Mouse (Mus musculus) frontal cortex, postnatal 14 days (tissue): ENCODE data around the gene Zfp523.

Source experiments
- DNase-seq, 2 experiments: peaks; one replicate each; pipeline ENCODE4 v3.0.0; 2022; ENCODE audit warnings: low spot score in 2 of 2

The Zfp523 gene

DNA sequence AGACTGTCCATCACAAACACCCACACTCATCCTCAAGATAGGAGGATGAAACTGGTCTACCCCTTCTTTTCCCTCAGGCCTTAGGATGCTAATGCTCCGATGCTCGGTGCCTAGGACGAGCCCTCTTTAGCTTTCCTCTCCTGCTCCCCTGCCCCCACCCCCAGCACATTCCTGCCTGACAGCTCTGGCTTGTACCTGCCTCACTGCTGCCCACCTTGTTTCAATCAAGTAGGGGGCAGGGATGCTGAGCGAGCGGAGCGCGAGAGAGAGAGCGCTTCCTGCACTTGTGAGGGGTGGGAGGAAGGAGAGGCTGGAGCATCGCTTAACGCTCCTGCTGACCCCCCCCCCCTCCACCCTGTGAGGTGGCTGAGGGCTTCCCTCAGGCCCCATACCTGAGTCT, 16.6 kb upstream of the Zfp523 start:
- no peak for DNase-seq

DNA sequence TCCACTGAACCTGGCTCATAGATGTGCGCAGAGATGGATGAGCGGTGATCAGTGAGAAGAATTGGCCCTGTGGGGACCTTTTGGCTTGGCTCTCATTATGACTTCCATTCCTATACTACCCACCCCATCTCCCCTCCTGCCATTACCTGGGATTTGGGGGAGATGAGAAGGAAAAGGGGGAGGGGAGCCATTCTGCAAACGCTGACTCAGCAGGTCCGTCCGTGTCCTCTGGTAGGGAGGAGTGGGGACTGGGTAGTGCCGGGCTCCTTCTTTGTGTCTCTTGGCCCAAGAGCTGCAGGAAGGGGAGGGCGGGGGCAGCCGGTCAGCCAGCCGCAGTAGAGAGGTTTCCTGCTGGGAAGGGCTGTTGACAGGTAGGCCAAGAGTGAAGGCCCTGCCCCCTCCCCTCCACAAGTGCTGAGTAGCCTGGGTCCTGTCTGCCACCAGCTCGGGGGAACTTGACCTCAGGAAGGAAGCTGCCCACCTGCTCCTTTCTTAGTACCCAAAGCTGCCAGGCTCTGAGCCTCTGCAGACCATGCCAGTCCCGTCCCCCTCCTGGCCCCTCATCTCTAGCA, 15.5 kb upstream of the Zfp523 start:
- DNase-seq, result no peak

- DNase-seq, result peak; percentile 58 to 76
These were observed 13.3 kb upstream of the Zfp523 start for GRCm38 (mm10) chr17:28163666-28164065.

- no peak for DNase-seq
These were observed 6.2 kb upstream of the Zfp523 start for GRCm38 (mm10) chr17:28170460-28171305.

DNA sequence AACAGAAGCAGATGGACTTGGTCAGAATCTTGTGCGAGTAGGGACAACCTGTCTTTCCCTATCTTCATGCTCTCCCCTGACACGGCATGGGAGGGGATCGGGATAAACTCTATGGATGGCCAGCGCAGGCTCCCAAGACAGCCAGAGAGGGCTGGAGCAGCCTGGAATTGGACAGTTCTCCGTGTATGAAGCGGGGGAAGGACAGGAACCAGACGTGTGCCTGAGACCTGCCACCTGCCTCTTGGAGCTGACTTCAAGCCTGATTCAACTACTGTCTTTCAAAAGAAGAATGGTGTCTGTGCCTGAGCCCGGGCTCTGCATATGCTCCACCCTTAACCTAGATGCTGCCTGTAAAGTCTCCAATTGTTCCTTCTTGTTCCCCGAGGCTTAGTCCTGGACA, 4.2 kb upstream of the Zfp523 start:
- no peak for DNase-seq

- DNase-seq, result no peak
These were observed 664 bp downstream of the Zfp523 start for GRCm38 (mm10) chr17:28177540-28178046.

- DNase-seq, result no peak
These were observed 3.4 kb downstream of the Zfp523 start for GRCm38 (mm10) chr17:28180331-28180730.

GRCm38 (mm10) chr17:28180783-28181544, 4.0 kb downstream of the Zfp523 start:
- DNase-seq, result no peak

DNA sequence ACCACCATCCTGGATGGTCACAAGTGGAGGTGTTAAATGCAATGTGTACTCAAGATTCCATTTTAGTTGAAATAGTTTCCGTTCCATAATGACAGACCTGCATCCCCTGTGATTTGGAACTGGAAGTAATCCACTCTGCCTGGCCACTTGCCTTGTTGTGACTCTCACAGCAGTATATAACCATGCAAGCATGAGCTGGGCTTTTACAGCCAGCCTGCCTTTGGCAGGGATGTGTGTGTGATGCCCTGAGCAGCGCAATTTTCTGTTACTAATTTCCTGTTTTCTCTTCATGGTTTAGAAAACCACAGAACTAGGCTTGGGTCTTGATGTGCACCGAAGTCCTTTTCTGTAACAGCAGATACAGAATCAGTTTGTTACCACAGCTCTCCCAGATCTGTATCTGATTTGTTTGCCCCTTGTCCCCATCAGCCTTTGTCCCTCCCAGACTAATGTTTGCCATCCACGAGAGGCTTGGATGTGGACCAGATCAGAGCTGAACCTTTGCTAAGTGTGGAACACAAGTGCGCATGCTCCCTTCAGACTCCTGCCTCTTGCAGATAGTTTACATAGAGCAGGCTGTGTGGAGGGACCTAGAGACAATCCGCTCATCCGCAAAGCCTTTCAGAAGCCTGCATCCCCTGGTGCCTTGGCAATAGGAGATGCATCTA, 8.2 kb downstream of the Zfp523 start:
- DNase-seq, result no peak

DNA sequence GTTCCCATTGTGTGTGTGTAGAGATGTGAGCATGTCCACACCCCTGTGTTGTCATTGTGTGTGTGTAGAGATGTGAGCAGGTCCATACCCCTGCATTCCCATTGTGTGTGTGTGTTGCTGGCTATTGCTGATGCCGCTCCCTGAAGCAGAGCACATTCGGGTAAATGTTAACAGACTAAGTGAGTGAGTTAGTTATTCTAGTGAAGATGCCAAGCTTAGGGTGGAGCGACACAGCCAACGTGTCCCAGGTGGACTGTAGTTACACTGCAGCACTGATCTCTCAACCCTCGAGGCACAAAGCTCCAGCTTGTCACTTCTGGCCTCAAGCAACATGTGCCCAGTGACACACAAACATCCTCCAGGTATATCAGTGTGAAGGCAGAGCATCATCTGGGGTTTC, 11.4 kb downstream of the Zfp523 start:
- DNase-seq, result no peak

DNA sequence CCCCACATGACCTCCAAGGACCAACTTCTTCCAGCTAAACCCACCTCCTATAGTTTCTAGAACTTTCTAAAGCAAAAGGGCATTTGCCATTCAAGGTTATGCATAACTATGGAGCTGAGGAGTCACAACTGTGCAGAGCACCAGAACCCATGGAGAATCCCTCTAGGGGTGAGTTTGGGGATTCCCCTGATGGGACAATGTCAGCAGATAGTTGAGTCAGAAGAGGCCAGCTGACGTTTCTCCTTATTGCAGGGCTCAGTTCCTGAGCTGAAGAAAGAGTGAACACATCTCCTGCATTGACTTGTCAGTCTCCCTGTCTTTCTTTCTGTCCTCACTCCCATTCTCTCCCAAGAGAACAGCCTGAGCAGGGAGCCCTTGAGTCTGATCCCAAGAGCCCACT, 15.8 kb downstream of the Zfp523 start:
- no peak for DNase-seq

DNA sequence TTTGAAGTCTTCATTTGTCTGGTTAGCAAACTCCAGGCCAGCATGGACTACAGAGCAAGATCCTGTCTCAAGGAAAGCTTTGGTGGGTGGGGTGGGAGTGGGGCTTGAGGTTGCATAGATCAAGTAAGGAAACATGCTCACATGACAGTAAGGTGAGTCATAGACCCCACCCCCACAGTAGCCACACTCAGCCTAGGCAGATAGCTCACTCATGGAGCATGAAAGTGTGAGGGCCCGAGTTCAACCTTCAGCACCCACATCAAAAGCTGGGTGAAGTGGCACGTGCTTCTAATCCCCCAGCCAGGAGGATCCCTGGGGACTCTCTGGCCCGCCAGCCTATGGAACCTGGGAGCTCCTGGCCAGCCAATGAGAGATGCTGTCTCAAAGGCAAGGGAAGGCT, 16.6 kb downstream of the Zfp523 start:
- no peak for DNase-seq

DNA sequence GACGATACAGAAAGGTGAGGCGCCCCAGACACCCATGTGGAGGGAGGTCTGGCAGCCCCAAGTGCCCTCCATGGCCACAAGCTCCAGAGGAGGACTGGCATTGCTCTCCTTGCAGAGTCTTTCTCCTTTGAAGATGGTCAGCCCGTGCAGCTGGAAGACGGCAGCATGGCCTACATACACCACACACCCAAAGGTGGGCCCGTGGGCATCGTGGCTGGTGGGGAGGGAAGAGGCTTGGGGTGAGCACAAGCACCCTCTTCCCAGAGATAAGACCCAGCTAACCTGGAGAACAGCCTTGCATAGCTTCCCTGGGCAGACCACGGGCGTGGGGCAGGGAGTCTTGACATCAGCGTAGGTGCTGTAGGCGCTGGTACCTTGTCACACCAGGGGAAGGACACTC, 18.1 kb downstream of the Zfp523 start:
- DNase-seq, result no peak

DNA sequence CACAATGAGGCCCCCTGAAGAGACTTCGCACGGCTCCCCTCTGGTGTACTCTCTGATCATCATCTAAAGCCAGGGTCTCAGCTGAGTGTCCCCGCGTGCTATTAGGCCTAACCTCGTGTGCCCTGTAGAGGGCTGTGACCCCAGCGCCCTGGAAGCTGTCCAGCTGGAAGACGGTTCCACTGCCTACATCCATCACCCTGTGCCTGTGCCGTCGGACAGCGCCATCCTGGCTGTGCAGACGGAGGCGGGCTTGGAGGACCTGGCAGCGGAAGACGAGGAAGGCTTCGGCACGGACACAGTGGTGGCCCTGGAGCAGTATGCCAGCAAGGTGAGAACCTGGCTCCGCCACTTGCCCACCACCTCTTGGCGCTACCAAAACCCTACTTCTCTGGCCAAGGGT, 20.7 kb downstream of the Zfp523 start:
- no peak for DNase-seq

- no peak for DNase-seq
These were observed 25.1 kb downstream of the Zfp523 start for GRCm38 (mm10) chr17:28201982-28202381.

DNA sequence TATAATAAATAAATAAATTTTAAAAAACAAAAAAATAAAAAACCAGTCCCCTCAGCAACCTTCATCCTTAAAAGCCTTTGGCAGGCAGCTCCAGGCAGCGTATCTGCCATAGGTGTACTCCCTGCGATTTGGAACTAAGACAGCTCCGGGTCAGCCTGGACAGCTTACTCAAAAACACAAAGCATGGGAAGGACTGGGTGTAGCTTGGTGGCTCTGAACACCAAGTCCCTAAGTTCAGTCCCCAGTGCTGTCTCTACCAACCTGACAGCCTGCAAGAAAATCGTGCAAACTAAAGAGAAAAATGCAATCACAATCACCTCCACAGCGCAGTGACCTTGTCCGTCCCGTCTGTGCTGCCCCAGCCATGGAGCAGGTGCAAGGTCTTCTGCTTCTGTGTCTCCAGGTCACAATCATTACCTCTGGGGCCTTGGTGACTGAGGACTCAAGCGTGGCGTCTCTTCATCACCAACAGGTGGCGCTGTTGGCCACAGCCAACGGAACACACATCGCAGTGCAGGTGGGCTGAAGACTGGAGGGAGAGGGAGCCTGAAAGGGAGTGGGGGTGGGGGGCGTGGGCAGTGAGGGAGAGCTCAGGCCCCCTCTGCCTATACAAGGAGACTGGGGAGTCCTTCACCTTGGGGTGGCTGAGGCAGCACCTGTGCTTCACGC, 27.3 kb downstream of the Zfp523 start:
- DNase-seq, result no peak

DNA sequence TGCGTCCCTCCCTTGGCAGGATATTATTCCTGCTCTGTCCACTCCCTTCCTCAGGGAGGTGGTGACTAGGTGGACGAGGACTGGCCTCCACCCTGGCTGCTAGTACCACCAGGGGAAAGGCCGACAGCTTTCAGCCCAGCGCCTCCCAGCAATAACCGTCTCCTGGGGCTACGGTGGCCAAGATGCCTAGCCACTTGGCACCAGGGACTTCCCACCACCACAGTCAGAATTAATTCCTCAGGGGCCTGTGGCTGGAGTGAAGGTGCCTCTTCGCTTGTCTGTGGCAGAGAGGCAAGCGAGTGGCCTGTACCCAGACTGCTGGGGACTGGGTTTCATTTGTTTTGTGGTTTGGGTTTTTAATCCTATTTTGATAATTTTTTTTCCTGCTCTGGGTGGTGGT, 28.5 kb downstream of the Zfp523 start:
- no peak for DNase-seq

DNA sequence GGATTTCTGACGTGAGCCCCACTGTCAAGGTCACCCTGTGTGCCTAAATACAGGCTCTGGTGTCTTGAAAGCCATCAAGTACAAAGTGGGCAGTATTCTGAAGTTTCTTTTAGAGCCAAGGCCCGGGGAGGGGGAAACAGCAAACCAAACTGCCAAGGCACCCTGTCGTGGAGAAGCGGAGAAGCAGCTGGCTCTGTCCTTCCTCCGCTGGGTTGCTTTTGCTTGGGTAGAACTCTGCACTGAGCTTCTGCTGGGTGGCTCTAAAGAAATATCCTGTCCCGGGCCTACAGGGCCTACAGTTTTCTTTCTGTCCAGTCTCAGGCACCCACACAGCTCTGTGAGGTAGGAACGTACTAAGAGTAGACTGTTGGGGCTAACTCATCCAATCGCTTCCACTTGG, 30.2 kb downstream of the Zfp523 start:
- DNase-seq, result no peak

DNA sequence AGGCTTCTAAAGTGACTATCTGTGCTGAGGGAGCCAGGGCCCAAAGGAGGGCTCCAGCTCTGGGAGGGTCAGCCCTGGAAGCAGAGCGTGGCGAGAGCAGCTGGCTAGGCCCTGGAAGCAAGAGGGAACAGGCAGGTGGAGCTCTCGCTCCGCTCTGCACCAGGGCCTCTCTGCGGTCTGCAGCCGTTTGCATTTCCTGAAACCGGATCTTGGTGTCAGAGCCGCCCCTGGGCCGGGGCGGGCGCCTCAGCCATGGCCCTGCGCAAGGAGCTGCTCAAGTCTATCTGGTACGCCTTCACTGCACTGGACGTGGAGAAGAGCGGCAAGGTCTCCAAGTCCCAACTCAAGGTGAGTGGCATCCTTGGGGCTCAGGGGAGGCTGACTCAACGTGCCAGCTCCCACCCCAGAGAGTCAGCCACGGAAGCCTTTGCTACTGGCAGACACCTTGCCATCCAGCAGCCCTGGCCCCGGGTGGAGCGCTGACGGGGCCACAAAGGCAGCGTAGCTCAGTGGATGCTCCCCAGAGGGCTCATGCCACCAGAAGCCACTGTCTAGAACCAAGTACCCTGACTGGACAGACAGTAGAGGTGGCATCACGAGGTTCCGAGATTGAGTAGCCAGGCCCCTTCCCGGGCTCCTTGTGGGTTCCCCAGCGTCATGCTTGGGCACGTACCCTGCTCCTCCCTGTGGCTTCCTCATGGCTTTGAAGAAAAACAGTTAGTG, 30.8 kb downstream of the Zfp523 start, which contains the start of gene Def6:
TSS of gene Def6 (plus strand) at position 188 of the 723 bp plus-strand sequence.
- DNase-seq, result peak in 1 of 2 experiments; percentile 39

- no peak for DNase-seq
These were observed 31.3 kb downstream of the Zfp523 start for GRCm38 (mm10) chr17:28208314-28208612.
